Mouse (Mus musculus): ENCODE results near the gene Trnau1ap. TPM values are rescaled to one million over a fixed set of nuclear protein-coding genes. Genes with fewer than 3 reads are reported as not detected.

The Trnau1ap gene
- polyA plus RNA-seq, 1 experiment from 2014 or later: 76.6 TPM

- no peaks in the 10 kb centered on the region for H3K9me3 ChIP-seq (replicated peaks; ENCODE audit: control insufficient read depth, low read length)
- no peak overlapping the region for H3K4me3 ChIP-seq (ENCODE audit: low read depth, low read length)
- H3K9ac ChIP-seq (replicated peaks; ENCODE audit: low read length): no peak overlapping the region
- H3K4me1 ChIP-seq (ENCODE audit: control insufficient read depth, insufficient read depth, low read length): no peaks in the 10 kb centered on the region; the same call in 1 of the 2 replicates
- DNase-seq (ENCODE audit: low spot score) (no peak), ATAC-seq (replicated peaks; ENCODE audit: insufficient number of reproducible peaks, low FRiP score, low TSS enrichment, low read depth) (no peak)
- peaks cover 8% of the 10 kb centered on the region for H3K36me3 ChIP-seq (replicated peaks; ENCODE audit: control insufficient read depth, insufficient read depth, low read depth, low read length)
- H3K27ac ChIP-seq (replicated peaks; ENCODE audit: low read depth, low read length): no peak overlapping the region
- H3K4me2 ChIP-seq (ENCODE audit: low read depth, low read length): no peak overlapping the region
- H3K27me3 ChIP-seq (ENCODE audit: control insufficient read depth, insufficient read depth, low read length): no peaks in the 10 kb centered on the region
- WGBS: 49% methylated on average over 3 of the region's 3 CpGs
These were observed 17.5 kb downstream of the Trnau1ap start for GRCm38 (mm10) chr4:132311801-132312200.

- Histone ChIP-seq H3K27me3 (ENCODE audit: control insufficient read depth, insufficient read depth, low read length) (no peaks in the 10 kb centered on the region), H3K9ac (replicated peaks; ENCODE audit: low read length) (no peak overlapping the region), H3K9me3 (replicated peaks; ENCODE audit: control insufficient read depth, low read length) (no peaks in the 10 kb centered on the region), H3K4me3 (ENCODE audit: low read depth, low read length) (no peak overlapping the region), H3K4me1 (ENCODE audit: control insufficient read depth, insufficient read depth, low read length) (no peaks in the 10 kb centered on the region; the same call in 1 of the 2 replicates), H3K27ac (replicated peaks; ENCODE audit: low read depth, low read length) (no peak overlapping the region), H3K4me2 (ENCODE audit: low read depth, low read length) (no peak overlapping the region), H3K36me3 (replicated peaks; ENCODE audit: control insufficient read depth, insufficient read depth, low read depth, low read length) (peaks cover 8% of the 10 kb centered on the region)
- DNase-seq (ENCODE audit: low spot score): no peak
- no peak for ATAC-seq (replicated peaks; ENCODE audit: insufficient number of reproducible peaks, low FRiP score, low TSS enrichment, low read depth)
- WGBS: 38% methylated on average over 1 of the region's 1 CpGs
These were observed 18.1 kb downstream of the Trnau1ap start for GRCm38 (mm10) chr4:132311209-132311608.

GRCm38 (mm10) chr4:132309849-132310472 lies 19.4 kb downstream of the Trnau1ap start:
- no peaks in the 10 kb centered on the region; the same call in 1 of the 2 replicates for H3K4me1 ChIP-seq (ENCODE audit: control insufficient read depth, insufficient read depth, low read length)
- H3K9me3 ChIP-seq (replicated peaks; ENCODE audit: control insufficient read depth, low read length): no peaks in the 10 kb centered on the region
- peak overlapping the region; percentile 86; the same call in 1 of the 2 replicates for H3K9ac ChIP-seq (replicated peaks; ENCODE audit: low read length)
- peak overlapping the region; percentile 75 for H3K4me2 ChIP-seq (ENCODE audit: low read depth, low read length)
- ATAC-seq (replicated peaks; ENCODE audit: insufficient number of reproducible peaks, low FRiP score, low TSS enrichment, low read depth) (no peak), DNase-seq (ENCODE audit: low spot score) (peak; percentile 64)
- H3K27ac ChIP-seq (replicated peaks; ENCODE audit: low read depth, low read length): 0 out of 2 replicates have a peak overlapping the region, but pooled peaks have one; percentile 29
- WGBS: 27% methylated on average over 10 of the region's 10 CpGs
- peaks cover 8% of the 10 kb centered on the region for H3K36me3 ChIP-seq (replicated peaks; ENCODE audit: control insufficient read depth, insufficient read depth, low read depth, low read length)
- H3K27me3 ChIP-seq (ENCODE audit: control insufficient read depth, insufficient read depth, low read length): no peaks in the 10 kb centered on the region
- peak overlapping the region; percentile 80 for H3K4me3 ChIP-seq (ENCODE audit: low read depth, low read length)

GRCm38 (mm10) chr4:132309140-132309848 lies 20.0 kb downstream of the Trnau1ap start:
- Histone ChIP-seq H3K27ac (replicated peaks; ENCODE audit: low read depth, low read length) (peak overlapping the region; percentile 69; the same call in 1 of the 2 replicates), H3K9ac (replicated peaks; ENCODE audit: low read length) (peak overlapping the region; percentile 86), H3K4me2 (ENCODE audit: low read depth, low read length) (peak overlapping the region; percentile 75), H3K27me3 (ENCODE audit: control insufficient read depth, insufficient read depth, low read length) (no peaks in the 10 kb centered on the region), H3K36me3 (replicated peaks; ENCODE audit: control insufficient read depth, insufficient read depth, low read depth, low read length) (peaks cover 8% of the 10 kb centered on the region), H3K4me3 (ENCODE audit: low read depth, low read length) (peak overlapping the region; percentile 80), H3K4me1 (ENCODE audit: control insufficient read depth, insufficient read depth, low read length) (no peaks in the 10 kb centered on the region; the same call in 1 of the 2 replicates), H3K9me3 (replicated peaks; ENCODE audit: control insufficient read depth, low read length) (no peaks in the 10 kb centered on the region)
- no peak for ATAC-seq (replicated peaks; ENCODE audit: insufficient number of reproducible peaks, low FRiP score, low TSS enrichment, low read depth)
- DNase-seq (ENCODE audit: low spot score): no peak
- WGBS: 2% methylated on average over 15 of the region's 15 CpGs

- ATAC-seq (replicated peaks; ENCODE audit: insufficient number of reproducible peaks, low FRiP score, low TSS enrichment, low read depth) (peak; percentile 90), DNase-seq (ENCODE audit: low spot score) (peak; percentile 96)
- Histone ChIP-seq H3K9me3 (replicated peaks; ENCODE audit: control insufficient read depth, low read length) (no peaks in the 10 kb centered on the region), H3K4me1 (ENCODE audit: control insufficient read depth, insufficient read depth, low read length) (no peaks in the 10 kb centered on the region; the same call in 1 of the 2 replicates), H3K36me3 (replicated peaks; ENCODE audit: control insufficient read depth, insufficient read depth, low read depth, low read length) (peaks cover 8% of the 10 kb centered on the region), H3K4me2 (ENCODE audit: low read depth, low read length) (peak overlapping the region; percentile 75), H3K27ac (replicated peaks; ENCODE audit: low read depth, low read length) (peak overlapping the region; percentile 69), H3K4me3 (ENCODE audit: low read depth, low read length) (peak overlapping the region; percentile 80), H3K9ac (replicated peaks; ENCODE audit: low read length) (peak overlapping the region; percentile 86), H3K27me3 (ENCODE audit: control insufficient read depth, insufficient read depth, low read length) (no peaks in the 10 kb centered on the region)
- WGBS: 2% methylated on average over 41 of the region's 41 CpGs
These were observed 20.8 kb downstream of the Trnau1ap start for GRCm38 (mm10) chr4:132308437-132309139.

- Histone ChIP-seq H3K27me3 (ENCODE audit: control insufficient read depth, insufficient read depth, low read length) (no peaks in the 10 kb centered on the region), H3K4me1 (ENCODE audit: control insufficient read depth, insufficient read depth, low read length) (no peaks in the 10 kb centered on the region; the same call in 1 of the 2 replicates), H3K4me2 (ENCODE audit: low read depth, low read length) (no peak overlapping the region), H3K36me3 (replicated peaks; ENCODE audit: control insufficient read depth, insufficient read depth, low read depth, low read length) (peaks cover 5% of the 10 kb centered on the region), H3K4me3 (ENCODE audit: low read depth, low read length) (no peak overlapping the region), H3K9me3 (replicated peaks; ENCODE audit: control insufficient read depth, low read length) (no peaks in the 10 kb centered on the region), H3K27ac (replicated peaks; ENCODE audit: low read depth, low read length) (no peak overlapping the region), H3K9ac (replicated peaks; ENCODE audit: low read length) (no peak overlapping the region)
- no peak for ATAC-seq (replicated peaks; ENCODE audit: insufficient number of reproducible peaks, low FRiP score, low TSS enrichment, low read depth)
- WGBS: 85% methylated on average over 6 of the region's 6 CpGs
- DNase-seq (ENCODE audit: low spot score): no peak
These were observed 23.3 kb downstream of the Trnau1ap start for GRCm38 (mm10) chr4:132306004-132306403.

- no peaks in the 10 kb centered on the region; the same call in 1 of the 2 replicates for H3K4me1 ChIP-seq (ENCODE audit: control insufficient read depth, insufficient read depth, low read length)
- H3K9me3 ChIP-seq (replicated peaks; ENCODE audit: control insufficient read depth, low read length): no peaks in the 10 kb centered on the region
- peaks cover 4% of the 10 kb centered on the region; the same call in 1 of the 2 replicates for H3K36me3 ChIP-seq (replicated peaks; ENCODE audit: control insufficient read depth, insufficient read depth, low read depth, low read length)
- no peak overlapping the region for H3K27ac ChIP-seq (replicated peaks; ENCODE audit: low read depth, low read length)
- H3K27me3 ChIP-seq (ENCODE audit: control insufficient read depth, insufficient read depth, low read length): no peaks in the 10 kb centered on the region
- DNase-seq (ENCODE audit: low spot score): no peak
- ATAC-seq (replicated peaks; ENCODE audit: insufficient number of reproducible peaks, low FRiP score, low TSS enrichment, low read depth): no peak
- 80% methylated on average over 8 of the region's 8 CpGs for WGBS
- H3K9ac ChIP-seq (replicated peaks; ENCODE audit: low read length): no peak overlapping the region
- H3K4me2 ChIP-seq (ENCODE audit: low read depth, low read length): no peak overlapping the region
- no peak overlapping the region for H3K4me3 ChIP-seq (ENCODE audit: low read depth, low read length)
These were observed 24.1 kb downstream of the Trnau1ap start for GRCm38 (mm10) chr4:132305276-132305675.
